Mouse (Mus musculus): ENCODE measurements around the gene Foxc2. TPM values are rescaled to one million over a fixed set of nuclear protein-coding genes. Genes with fewer than 3 reads are reported as not detected.
"Not testable (repeated sequence)": the region's sequence is repeated elsewhere in the genome, so short reads cannot be mapped to it uniquely, and the experiment has no call there.

Gene Foxc2
- total RNA-seq, 2 experiments from 2014 or later = 9.8 to 15.2 TPM

DNA sequence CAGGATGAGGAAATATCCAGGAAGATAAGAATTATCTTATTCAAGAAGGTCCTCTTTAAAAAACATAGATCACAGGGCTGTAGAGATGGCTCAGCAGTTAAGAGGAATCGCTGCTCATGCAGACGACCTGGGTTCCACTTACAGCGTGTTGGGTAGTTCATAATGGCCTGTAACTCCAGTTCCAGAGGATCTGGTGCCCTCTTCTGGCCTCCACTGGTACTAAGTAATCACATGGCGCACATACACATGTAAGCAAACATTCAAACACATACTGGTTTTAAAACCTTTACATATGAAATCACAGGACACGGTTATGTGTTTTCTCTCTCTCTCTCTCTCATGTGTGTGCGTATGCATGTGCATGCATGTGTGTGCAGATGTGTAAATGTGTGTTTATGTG, 20.9 kb downstream of the Foxc2 start:
- DNase-seq (ENCODE audit: low spot score in 2 of 2) = no peak

DNA sequence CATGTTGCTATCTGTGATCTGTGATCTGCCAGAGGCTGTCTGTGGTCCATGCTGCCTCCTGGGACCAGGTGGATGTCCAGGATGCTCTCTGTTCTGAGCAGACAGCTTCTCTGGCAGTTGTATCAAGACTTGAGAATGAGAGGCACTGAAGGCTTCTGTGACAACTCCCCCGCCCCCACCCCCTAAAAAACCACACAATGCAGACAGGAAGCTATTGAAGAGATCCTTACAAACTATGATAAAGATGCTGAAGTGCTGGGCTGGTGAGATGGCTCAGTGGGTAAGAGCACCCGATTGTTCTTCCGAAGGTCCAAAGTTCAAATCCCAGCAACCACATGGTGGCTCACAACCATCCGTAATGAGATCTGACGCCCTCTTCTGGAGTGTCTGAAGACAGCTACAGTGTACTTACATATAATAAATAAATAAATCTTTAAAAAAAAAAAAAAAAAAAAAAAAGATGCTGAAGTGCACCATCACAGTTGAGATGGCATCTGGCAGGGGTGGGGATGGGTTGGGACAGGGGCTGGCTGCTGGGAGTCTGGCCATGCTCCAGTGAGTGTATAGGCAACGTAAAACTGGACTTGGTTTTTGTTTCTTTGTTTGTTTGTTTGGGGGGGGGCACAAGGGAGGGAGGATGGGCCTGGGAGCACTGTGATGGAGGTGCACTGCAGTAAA, 29.6 kb downstream of the Foxc2 start:
- DNase-seq (ENCODE audit: low spot score in 2 of 2) = not testable (repeated sequence)

DNA sequence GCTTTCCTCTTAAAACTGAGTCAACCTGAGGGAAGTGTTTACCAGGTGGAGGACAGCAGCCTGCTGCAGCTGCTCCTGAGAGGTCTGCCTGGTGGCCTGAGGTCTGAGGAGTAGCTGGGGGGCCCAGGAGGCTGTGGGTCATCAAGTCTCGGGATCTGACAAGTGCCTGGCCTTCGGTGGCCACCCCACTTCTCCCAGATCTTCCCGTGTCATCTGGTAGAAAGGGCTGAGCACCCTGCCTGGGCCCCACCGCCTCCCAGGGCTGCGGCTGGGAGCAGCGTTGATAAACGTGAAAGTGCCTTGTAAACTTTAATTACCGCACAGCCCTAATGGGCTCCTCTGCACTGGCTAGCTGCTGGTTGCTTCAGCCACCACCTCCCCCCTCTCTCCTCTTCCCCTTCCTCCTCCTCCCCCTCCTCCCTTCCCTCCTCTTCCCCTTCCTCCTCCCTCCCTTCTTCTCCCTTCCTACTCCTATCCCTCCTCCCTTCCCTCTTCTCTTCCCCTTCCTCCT, 32.7 kb downstream of the Foxc2 start:
- DNase-seq (ENCODE audit: low spot score in 2 of 2) = no peak

DNA sequence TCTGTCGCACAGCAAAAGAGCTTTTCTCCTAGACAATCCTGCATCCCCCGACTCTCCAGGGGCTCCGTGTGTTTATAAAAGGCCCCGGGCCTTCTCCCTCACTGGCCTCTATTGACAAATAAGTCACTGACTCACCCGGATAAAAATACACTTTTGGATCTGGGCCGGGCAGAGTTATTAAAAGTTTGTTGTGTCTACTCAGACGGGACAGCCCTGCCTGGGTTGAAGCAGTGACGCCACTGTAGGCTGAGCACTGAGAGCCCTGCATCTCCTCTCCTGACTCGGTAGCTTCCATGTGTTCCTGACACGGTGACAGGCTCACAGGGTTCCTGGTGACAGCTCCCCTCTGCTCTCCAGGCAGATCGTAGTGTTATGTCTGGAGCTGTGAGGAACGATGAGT, 36.4 kb downstream of the Foxc2 start:
- DNase-seq (ENCODE audit: low spot score in 2 of 2) = no peak

DNA sequence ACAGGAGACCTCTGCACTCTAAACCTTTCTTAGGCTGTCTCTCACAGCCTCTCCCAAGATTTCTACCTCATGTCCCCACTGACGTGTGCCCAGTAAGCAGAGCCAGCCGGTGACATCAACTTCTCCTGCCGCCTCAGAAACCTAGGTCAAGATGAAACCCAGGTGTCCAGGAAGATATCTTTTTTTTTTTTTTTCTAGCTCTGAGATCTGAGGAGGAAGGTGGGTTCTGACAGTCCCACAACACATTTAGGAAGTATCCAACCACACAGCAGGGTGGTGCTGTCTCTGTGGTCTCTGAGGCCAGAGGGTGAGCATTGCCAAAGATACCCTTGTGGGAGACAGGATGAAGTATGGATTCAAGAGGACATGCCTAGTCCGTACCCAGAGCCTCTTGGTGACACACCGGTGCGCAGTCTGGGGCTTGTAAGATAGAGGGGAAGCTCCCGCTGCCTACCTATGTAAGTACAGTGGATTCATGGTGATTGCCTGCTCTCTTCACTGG, 41.1 kb downstream of the Foxc2 start:
- DNase-seq (ENCODE audit: low spot score in 2 of 2) = no peak

DNA sequence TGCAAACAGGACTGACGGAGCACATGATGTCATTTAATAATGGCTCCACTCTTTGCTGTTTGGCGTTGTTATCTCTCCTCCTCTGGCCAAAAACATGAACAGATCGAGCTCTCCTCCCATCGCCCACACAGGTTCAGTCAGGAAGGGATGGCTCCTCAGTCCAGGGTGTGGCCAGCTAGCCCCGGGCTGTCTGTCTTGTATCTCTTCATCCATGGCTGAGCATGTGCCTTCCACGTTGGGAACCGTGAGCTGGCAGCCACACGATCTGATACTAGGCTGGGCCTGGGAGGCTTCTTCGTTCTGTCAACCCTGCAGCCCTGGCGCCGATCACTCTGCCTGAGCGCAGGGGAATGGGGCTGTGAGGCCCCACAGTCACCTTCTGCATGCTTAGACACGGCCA, 42.8 kb downstream of the Foxc2 start:
- DNase-seq (ENCODE audit: low spot score in 2 of 2) = no peak

DNA sequence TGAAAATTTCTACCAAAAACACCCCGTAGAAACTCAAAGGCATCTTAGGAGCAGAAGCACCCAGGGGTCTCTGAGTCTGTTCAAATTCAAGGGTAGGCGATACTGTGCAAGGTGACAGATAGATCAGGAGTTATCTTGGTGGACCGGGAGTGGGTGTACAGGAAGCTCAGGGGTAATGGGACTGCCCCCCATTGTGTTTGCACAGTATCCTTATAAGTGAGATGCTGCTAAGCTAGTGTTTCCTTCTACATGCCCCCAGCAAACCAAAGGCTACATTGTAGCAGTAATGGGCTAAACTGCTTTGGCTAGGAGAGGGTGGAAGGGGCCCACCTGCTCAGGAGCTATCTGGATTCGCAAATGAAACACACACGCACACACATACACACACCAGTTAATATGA, 45.5 kb downstream of the Foxc2 start:
- no peak for DNase-seq (ENCODE audit: low spot score in 2 of 2)

DNA sequence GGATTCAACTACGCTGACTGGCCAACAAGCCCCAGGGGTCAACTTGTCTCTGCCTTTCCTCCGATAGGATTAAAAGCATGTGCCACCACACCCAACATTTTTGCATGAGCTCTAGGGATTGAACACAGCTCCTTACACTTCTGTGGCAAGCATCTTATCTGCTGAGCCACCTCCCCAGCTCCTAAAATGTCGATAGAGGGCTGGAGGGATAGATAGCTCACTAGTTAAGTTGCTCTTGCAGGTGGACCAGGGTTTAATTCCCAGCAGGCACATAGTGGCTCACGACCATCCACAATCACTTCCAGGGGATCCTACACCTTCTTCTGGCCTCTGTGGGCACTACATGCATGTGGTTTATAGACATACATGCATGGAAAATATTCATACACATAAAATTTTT, 46.4 kb downstream of the Foxc2 start:
- no peak for DNase-seq (ENCODE audit: low spot score in 2 of 2)

DNA sequence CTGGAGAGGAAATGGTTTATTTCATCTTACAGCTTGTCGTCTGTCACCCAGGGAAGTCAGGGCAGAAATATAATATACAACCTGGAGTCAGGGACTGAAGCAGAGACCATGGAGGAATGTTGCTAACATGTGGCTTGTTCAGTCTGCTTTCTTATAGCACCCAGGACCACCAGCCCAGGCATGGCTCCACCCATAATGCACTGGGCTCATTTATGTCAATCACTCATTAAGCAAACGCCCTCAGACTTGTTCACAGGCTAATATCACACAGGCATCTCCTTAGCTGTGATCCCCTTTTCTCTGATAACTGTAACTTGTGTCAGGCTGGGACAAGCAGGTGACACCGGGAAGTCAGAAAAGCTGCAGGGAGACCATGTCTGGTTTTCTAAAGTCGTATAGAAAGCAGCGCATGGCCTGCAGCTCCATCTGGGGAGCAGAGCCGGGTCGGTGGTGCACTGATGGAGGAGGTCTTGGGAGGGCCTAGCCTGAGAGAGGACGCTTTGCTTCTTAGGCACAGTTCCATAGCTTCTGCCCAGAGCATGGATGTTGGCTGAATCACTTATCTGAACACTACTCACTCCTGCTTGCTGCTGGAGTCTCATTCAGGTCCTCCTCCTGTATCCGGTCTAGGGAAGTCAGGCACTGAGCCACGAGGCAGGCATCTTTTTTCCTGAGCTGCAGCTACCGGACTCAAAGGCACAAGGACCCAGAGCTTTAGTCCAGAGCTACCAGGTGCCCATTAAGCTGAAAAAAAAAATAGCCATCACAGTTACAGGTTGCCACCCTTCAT, 47.1 kb downstream of the Foxc2 start:
- DNase-seq (ENCODE audit: low spot score in 2 of 2) = no peak

DNA sequence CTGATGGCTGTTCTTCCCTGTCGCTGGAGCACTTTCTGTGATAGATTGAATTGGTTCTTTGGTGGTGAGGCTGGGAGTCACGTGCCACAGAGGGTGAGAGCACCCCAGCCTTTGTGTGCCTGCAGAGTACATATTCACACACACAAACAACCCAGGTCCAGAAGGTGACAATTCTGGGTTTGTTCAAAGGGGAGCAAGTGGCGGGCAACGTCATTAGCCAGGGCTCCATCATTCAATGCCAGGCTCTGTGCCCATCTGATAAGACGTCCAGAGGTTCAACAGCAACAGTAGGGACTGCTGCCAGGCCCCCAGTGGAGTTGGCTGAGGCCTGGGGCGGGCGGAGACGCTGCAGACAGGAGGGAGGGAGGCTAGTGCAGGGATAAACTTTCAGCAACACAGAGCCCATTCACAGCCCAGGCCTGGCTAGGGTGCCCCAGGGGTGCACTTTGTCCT, 48.1 kb downstream of the Foxc2 start:
- peak in 1 of 2 experiments; percentile 38 for DNase-seq (ENCODE audit: low spot score in 2 of 2)

DNA sequence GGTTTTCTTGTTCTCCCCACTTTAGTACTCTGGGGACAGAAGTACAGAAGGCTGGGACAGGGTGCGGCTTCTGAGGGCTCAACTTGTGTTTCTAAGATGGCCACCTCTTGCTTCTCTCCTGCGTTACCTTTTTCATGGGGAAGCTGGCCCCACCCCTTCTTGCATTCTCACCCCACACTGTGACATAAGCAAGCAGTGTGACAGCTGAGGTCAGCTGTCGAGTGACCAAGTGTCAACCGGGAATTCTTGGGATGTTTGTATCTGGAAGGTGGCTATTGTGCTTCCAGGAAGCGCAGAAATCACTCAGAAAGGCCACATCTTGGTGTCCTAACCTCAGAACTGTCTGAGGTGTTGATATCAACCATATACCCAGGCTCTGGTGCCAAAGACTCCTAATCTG, 52.1 kb downstream of the Foxc2 start:
- no peak for DNase-seq (ENCODE audit: low spot score in 2 of 2)

Small RNA genes within 50 kb of the gene (microRNA-seq; reads per million reads assigned to microRNA genes)
- gene Gm27530 = not detected

Other genes with a start within 250 kb of the Foxc2 start
- 1 to 10 TPM; 1.1 TPM for gene Foxf1, start 31.8 kb upstream of the Foxc2 start, total RNA-seq (2021)
- gene Mthfsd, start 7.8 kb upstream of the Foxc2 start, total RNA-seq (2021) = 10 to 100 TPM; 39.2 to 42.7 TPM
- gene Foxl1, start 11.8 kb downstream of the Foxc2 start, total RNA-seq (2021) = 1 to 10 TPM; 1.2 to 1.8 TPM